Mouse (Mus musculus) neural tube, embryonic 13.5 days (tissue): Measurements from ENCODE around the gene Fbxo28. TPM values are rescaled to one million over a fixed set of nuclear protein-coding genes. Genes with fewer than 3 reads are reported as not detected.

Experiments
- ATAC-seq: fragments of 200-750 bp; cut with Nextera tagmentation; 2 replicates; pipeline ENCODE4 v1.8.0; 2017; ENCODE audit warnings: low read depth, mild to moderate bottlenecking, moderate TSS enrichment, moderate library complexity
- H3K27ac ChIP-seq: fragments of 300-500 bp; sonication (generic); replicated peaks from 2 replicates; pipeline ENCODE4 v1.5.1; 2015; ENCODE audit warnings: moderate library complexity, mild to moderate bottlenecking, inconsistent platforms
- H3K27me3 ChIP-seq: fragments of 300-500 bp; sonication (generic); 2 replicates; pipeline ENCODE4 v1.6.1; 2015; ENCODE audit warnings: mild to moderate bottlenecking, inconsistent platforms
- H3K36me3 ChIP-seq: fragments of 300-500 bp; sonication (generic); 2 replicates; pipeline ENCODE4 v1.6.1; 2015; ENCODE audit warnings: mild to moderate bottlenecking, inconsistent platforms
- H3K4me1 ChIP-seq: fragments of 300-500 bp; sonication (generic); replicated peaks from 2 replicates; pipeline ENCODE4 v1.6.1; 2015; ENCODE audit warnings: inconsistent platforms
- H3K4me2 ChIP-seq: fragments of 300-500 bp; sonication (generic); 2 replicates; pipeline ENCODE4 v1.6.1; 2015; ENCODE audit warnings: inconsistent platforms, mild to moderate bottlenecking, moderate library complexity
- H3K4me3 ChIP-seq: fragments of 300-500 bp; sonication (generic); 2 replicates; pipeline ENCODE4 v1.5.1; 2015; ENCODE audit warnings: mild to moderate bottlenecking, inconsistent platforms
- H3K9ac ChIP-seq: fragments of 300-500 bp; sonication (generic); 2 replicates; pipeline ENCODE4 v1.6.1; 2015; ENCODE audit warnings: moderate library complexity, mild to moderate bottlenecking, inconsistent platforms
- H3K9me3 ChIP-seq: fragments of 300-500 bp; sonication (generic); 2 replicates; pipeline ENCODE4 v1.6.1; 2016; ENCODE audit warnings: inconsistent platforms
- WGBS: fragments of 180-500 bp; shearing (Covaris S2); methylation state at CpG from one replicate; pipeline ENCODE4 v1.1.7; 2015; 5-methylcytosine and 5-hydroxymethylcytosine counted together
- polyA plus RNA-seq: library from polyadenylated mRNA; unstranded; fragments of >200 nt; fragmentation: Nextera tagmentation; extraction: Ambion mirVana; gene quantifications from 2 replicates; pipeline ENCODE4 v1.2.1, GENCODE M21; 2015

Gene Fbxo28
- 27.2 and 28.1 TPM in 2 replicates for polyA plus RNA-seq

- Histone ChIP-seq H3K36me3 (peaks cover 5% of the 10 kb centered on the region; the same call in 1 of the 2 replicates), H3K9me3 (no peaks in the 10 kb centered on the region), H3K4me1 (peaks cover 42% of the 10 kb centered on the region), H3K9ac (peak within 1 kb of the TSS; percentile 99), H3K4me2 (peak within 1 kb of the TSS; percentile 76), H3K27me3 (no peaks in the 10 kb centered on the region), H3K4me3 (peak within 1 kb of the TSS; percentile 100), H3K27ac (peak within 1 kb of the TSS; percentile 92)
- under 1% methylated on average over 93 of the region's 93 CpGs for WGBS
- ATAC-seq: peak; percentile 97
Measured at GRCm38 (mm10) chr1:182340821-182341781, at the start of gene Fbxo28. TSS of gene Fbxo28 (minus strand) at chr1:182341629.

- 63% methylated on average over 4 of the region's 4 CpGs for WGBS
- no peaks in the 10 kb centered on the region for H3K4me1 ChIP-seq
- no peaks in the 10 kb centered on the region for H3K27me3 ChIP-seq
- no peak overlapping the region for H3K4me2 ChIP-seq
- no peak overlapping the region for H3K27ac ChIP-seq
- no peak overlapping the region for H3K4me3 ChIP-seq
- no peak overlapping the region for H3K9ac ChIP-seq
- H3K36me3 ChIP-seq: no peaks in the 10 kb centered on the region
- no peaks in the 10 kb centered on the region for H3K9me3 ChIP-seq
- ATAC-seq: no peak
Measured at GRCm38 (mm10) chr1:182388729-182389128, 47.3 kb upstream of the Fbxo28 start.

- Histone ChIP-seq H3K9ac (no peak overlapping the region), H3K4me2 (no peak overlapping the region), H3K36me3 (no peaks in the 10 kb centered on the region), H3K27ac (no peak overlapping the region), H3K27me3 (no peaks in the 10 kb centered on the region), H3K9me3 (no peaks in the 10 kb centered on the region), H3K4me3 (no peak overlapping the region), H3K4me1 (no peaks in the 10 kb centered on the region)
- no peak for ATAC-seq
- 91% methylated on average over 8 of the region's 8 CpGs for WGBS
Measured at GRCm38 (mm10) chr1:182386449-182386848, 45.0 kb upstream of the Fbxo28 start.

DNA sequence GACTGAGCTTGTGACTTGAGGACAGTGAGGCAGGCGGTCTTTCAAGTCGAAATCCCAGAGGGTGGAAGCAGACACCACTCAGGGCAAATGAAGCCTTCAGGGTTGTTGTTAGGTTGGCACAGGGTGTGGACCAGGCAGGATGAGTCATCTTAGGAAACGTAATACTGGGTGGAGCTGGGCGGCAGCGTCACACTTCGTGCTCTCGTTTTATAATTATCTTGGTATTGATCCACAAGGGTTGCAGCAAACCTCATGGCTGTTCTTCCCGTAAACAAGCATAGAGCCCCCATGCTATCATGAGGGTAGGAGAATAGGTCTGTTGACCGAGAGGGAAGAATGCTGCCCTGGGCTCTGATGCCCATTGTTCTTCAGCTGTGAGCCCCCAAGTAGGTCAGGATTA is 41.7 kb upstream of the Fbxo28 start:
- H3K4me2 ChIP-seq: no peak overlapping the region

GRCm38 (mm10) chr1:182381327-182381726 is 39.9 kb upstream of the Fbxo28 start:
- Histone ChIP-seq H3K4me2 (no peak overlapping the region), H3K36me3 (no peaks in the 10 kb centered on the region), H3K4me1 (peaks cover 5% of the 10 kb centered on the region), H3K9me3 (no peaks in the 10 kb centered on the region), H3K27ac (no peak overlapping the region), H3K27me3 (no peaks in the 10 kb centered on the region), H3K4me3 (no peak overlapping the region), H3K9ac (no peak overlapping the region)
- ATAC-seq: no peak
- WGBS: 80% methylated on average over 3 of the region's 3 CpGs

More for the DNA sequence above, 41.7 kb upstream of the Fbxo28 start:
- H3K4me3 ChIP-seq: no peak overlapping the region
- H3K9ac ChIP-seq: no peak overlapping the region
- H3K27me3 ChIP-seq: no peaks in the 10 kb centered on the region
- no peaks in the 10 kb centered on the region for H3K36me3 ChIP-seq
- no peaks in the 10 kb centered on the region for H3K4me1 ChIP-seq
- H3K9me3 ChIP-seq: no peaks in the 10 kb centered on the region
- 69% methylated on average over 9 of the region's 9 CpGs for WGBS
- H3K27ac ChIP-seq: no peak overlapping the region
- ATAC-seq: no peak

DNA sequence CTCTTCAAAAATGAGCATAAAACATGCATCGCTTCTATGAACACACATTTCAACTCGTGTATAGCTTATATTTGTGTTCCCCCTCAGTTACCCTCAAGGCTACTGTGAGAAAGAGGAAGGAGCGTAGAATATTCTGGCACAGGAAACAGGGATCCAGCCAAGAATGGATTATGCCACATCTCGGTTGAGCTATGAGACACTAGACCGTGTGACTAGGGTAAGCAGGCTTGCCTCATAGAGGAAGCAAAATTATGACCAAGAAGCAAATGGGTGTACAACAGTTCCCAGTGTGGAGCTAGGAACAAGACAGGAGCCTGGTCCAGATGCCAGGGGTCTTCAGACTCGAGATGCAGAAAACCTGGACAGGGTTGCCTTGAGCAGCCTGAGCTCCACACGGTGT is 39.3 kb upstream of the Fbxo28 start:
- H3K9ac ChIP-seq: no peak overlapping the region
- 84% methylated on average over 7 of the region's 7 CpGs for WGBS
- ATAC-seq: no peak
- no peak overlapping the region for H3K27ac ChIP-seq
- H3K4me2 ChIP-seq: no peak overlapping the region
- no peaks in the 10 kb centered on the region for H3K27me3 ChIP-seq
- H3K4me3 ChIP-seq: no peak overlapping the region
- H3K4me1 ChIP-seq: peaks cover 11% of the 10 kb centered on the region
- H3K9me3 ChIP-seq: no peaks in the 10 kb centered on the region
- no peaks in the 10 kb centered on the region for H3K36me3 ChIP-seq

DNA sequence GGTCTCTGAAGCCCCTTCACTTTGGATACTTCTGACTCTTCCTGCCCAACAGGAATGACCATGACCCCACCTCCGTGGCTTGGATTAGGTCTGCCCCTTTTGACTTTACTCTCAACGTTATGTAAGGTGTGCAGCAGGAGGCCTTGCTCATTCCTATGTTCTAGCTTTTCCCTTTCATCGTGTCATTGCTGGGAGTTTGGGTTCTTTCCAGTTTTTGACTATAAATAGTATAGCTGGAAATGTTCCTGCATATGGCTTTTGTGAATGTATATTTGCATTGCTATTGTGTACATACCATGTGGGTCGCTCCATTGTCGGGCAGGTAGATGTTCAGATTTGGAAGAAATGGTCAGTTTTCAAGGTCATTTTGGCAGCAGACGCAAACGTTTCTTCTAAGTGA is 37.4 kb upstream of the Fbxo28 start:
- peaks cover 14% of the 10 kb centered on the region for H3K4me1 ChIP-seq

GRCm38 (mm10) chr1:182378205-182378835 is 36.9 kb upstream of the Fbxo28 start:
- no peak overlapping the region for H3K27ac ChIP-seq
- H3K9ac ChIP-seq: no peak overlapping the region
- 83% methylated on average over 11 of the region's 11 CpGs for WGBS
- no peak overlapping the region for H3K4me2 ChIP-seq
- no peak overlapping the region for H3K4me3 ChIP-seq
- H3K4me1 ChIP-seq: peaks cover 14% of the 10 kb centered on the region
- H3K27me3 ChIP-seq: no peaks in the 10 kb centered on the region
- H3K36me3 ChIP-seq: no peaks in the 10 kb centered on the region
- no peak for ATAC-seq
- H3K9me3 ChIP-seq: no peaks in the 10 kb centered on the region

More for the DNA sequence above, 37.4 kb upstream of the Fbxo28 start:
- no peak overlapping the region for H3K4me3 ChIP-seq
- H3K27ac ChIP-seq: no peak overlapping the region
- WGBS: 88% methylated on average over 7 of the region's 7 CpGs
- no peaks in the 10 kb centered on the region for H3K36me3 ChIP-seq
- H3K9ac ChIP-seq: no peak overlapping the region
- H3K4me2 ChIP-seq: no peak overlapping the region
- H3K9me3 ChIP-seq: no peaks in the 10 kb centered on the region
- ATAC-seq: no peak
- H3K27me3 ChIP-seq: no peaks in the 10 kb centered on the region

- H3K27ac ChIP-seq: no peak overlapping the region
- WGBS: 86% methylated on average over 6 of the region's 6 CpGs
- no peak overlapping the region for H3K4me2 ChIP-seq
- no peak overlapping the region for H3K9ac ChIP-seq
- H3K9me3 ChIP-seq: no peaks in the 10 kb centered on the region
- H3K27me3 ChIP-seq: no peaks in the 10 kb centered on the region
- peaks cover 14% of the 10 kb centered on the region for H3K4me1 ChIP-seq
- no peaks in the 10 kb centered on the region for H3K36me3 ChIP-seq
- no peak overlapping the region for H3K4me3 ChIP-seq
- no peak for ATAC-seq
Measured at GRCm38 (mm10) chr1:182377519-182377918, 36.1 kb upstream of the Fbxo28 start.

GRCm38 (mm10) chr1:182376826-182377225 is 35.4 kb upstream of the Fbxo28 start:
- peaks cover 14% of the 10 kb centered on the region for H3K4me1 ChIP-seq
- no peaks in the 10 kb centered on the region for H3K27me3 ChIP-seq
- no peak for ATAC-seq
- peak overlapping the region; percentile 54; the same call in 1 of the 2 replicates for H3K27ac ChIP-seq
- H3K4me3 ChIP-seq: no peak overlapping the region
- H3K9me3 ChIP-seq: no peaks in the 10 kb centered on the region
- no peak overlapping the region for H3K4me2 ChIP-seq
- no peak overlapping the region for H3K9ac ChIP-seq
- no peaks in the 10 kb centered on the region for H3K36me3 ChIP-seq
- WGBS: 90% methylated on average over 7 of the region's 7 CpGs

DNA sequence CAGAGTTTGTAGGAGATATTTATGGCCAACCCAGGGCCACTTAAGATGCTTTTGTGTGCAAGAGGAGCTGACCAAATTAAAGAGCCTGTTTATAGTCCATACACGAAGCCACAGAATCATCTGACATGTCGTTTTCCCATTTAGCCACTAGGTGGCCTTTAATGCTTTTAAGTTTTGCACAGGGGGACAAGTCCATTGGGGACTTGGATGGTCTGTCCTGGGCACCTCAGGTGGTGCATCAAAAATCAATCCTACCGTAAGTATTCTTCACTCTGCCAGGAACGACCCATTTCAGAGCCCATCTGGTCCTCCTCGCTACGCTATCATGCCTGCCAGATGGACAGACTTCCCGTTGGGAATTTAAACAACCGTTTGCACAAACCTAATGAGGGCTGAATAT is 34.8 kb upstream of the Fbxo28 start:
- H3K9ac ChIP-seq: no peak overlapping the region
- H3K9me3 ChIP-seq: no peaks in the 10 kb centered on the region
- peak; percentile 91 for ATAC-seq
- no peak overlapping the region for H3K4me2 ChIP-seq
- 0 out of 2 replicates have a peak overlapping the region, but pooled peaks have one; percentile 15 for H3K27ac ChIP-seq
- no peaks in the 10 kb centered on the region for H3K27me3 ChIP-seq
- H3K4me1 ChIP-seq: peaks cover 14% of the 10 kb centered on the region
- WGBS: 10% methylated on average over 8 of the region's 8 CpGs
- no peaks in the 10 kb centered on the region for H3K36me3 ChIP-seq
- H3K4me3 ChIP-seq: no peak overlapping the region

DNA sequence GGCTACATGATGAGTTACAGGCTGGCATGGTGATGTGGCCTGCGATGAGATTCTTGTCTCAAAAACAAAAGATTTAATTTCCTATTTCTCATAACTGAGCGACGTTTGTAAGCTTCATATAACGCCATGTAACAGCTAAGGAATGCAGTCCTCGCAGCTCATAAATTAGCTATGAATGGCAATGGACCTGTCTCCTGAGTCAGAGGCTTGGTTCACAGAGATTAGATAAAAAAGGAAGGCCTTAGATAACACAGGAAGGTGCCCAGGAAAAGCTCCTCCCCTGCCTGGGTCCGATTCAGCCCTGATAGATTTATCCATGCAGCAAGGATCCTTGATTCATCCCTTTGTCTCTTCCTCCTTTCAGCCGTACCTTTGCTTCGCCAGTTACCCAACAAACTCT is 30.5 kb upstream of the Fbxo28 start:
- Histone ChIP-seq H3K36me3 (no peaks in the 10 kb centered on the region), H3K4me1 (peaks cover 12% of the 10 kb centered on the region), H3K9ac (no peak overlapping the region), H3K27ac (no peak overlapping the region), H3K9me3 (no peaks in the 10 kb centered on the region), H3K4me2 (no peak overlapping the region), H3K4me3 (no peak overlapping the region), H3K27me3 (no peaks in the 10 kb centered on the region)
- 79% methylated on average over 8 of the region's 8 CpGs for WGBS
- no peak for ATAC-seq
